Mouse (Mus musculus): ENCODE measurements around the gene Polr2a. TPM values are rescaled to one million over a fixed set of nuclear protein-coding genes. Genes with fewer than 3 reads are reported as not detected.

Gene Polr2a
- polyA plus RNA-seq, 1 experiment from 2014 or later, result 20.1 TPM

DNA sequence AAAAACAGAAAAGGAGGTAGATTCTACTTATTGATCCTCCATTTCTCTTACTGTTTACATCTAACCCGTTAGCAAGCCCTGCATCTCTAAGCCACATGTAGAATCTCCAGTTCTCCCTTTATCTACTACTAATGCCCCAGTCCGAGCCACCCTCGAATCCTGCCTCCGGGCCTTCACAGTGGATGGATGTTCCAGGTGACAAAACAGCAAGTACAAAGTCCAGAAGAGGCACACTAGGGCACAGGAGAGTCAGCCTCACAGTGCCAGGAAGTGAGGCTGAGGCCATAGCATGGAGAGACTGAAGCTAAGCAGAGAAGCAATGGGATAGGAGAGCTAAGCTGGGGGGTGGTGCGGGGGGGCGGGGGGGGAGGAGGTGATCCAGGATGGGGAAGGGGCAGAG is 65.6 kb downstream of the Polr2a start:
- Histone ChIP-seq H3K27me3 (ENCODE audit: control insufficient read depth, insufficient read depth, low read length) (no peaks in the 10 kb centered on the region), H3K27ac (replicated peaks in 1 of 2; ENCODE audit: control insufficient read depth in 1 of 2, insufficient read depth in 1 of 2, low read depth in 2 of 2, low read length in 2 of 2) (no peak overlapping the region), H3K4me2 (ENCODE audit: low read length) (no peak overlapping the region), H3K4me3 (ENCODE audit: control insufficient read depth in 1 of 2, insufficient read depth in 1 of 2, low read depth in 1 of 2, low read length in 2 of 2) (no peak overlapping the region), H3K9ac (ENCODE audit: low read length) (no peak overlapping the region), H3K9me3 (ENCODE audit: control insufficient read depth, low read length) (no peaks in the 10 kb centered on the region), H3K36me3 (ENCODE audit: control insufficient read depth, insufficient read depth, low read length) (no peaks in the 10 kb centered on the region), H3K4me1 (ENCODE audit: control insufficient read depth in 2 of 2, insufficient read depth in 2 of 2, low read length in 2 of 2) (peaks cover 10 to 16% of the 10 kb centered on the region in 2 experiments)
- ATAC-seq (ENCODE audit: insufficient number of reproducible peaks, insufficient read depth, low FRiP score, low read depth), result no peak
- 83% methylated on average over 6 of the region's 6 CpGs for WGBS

DNA sequence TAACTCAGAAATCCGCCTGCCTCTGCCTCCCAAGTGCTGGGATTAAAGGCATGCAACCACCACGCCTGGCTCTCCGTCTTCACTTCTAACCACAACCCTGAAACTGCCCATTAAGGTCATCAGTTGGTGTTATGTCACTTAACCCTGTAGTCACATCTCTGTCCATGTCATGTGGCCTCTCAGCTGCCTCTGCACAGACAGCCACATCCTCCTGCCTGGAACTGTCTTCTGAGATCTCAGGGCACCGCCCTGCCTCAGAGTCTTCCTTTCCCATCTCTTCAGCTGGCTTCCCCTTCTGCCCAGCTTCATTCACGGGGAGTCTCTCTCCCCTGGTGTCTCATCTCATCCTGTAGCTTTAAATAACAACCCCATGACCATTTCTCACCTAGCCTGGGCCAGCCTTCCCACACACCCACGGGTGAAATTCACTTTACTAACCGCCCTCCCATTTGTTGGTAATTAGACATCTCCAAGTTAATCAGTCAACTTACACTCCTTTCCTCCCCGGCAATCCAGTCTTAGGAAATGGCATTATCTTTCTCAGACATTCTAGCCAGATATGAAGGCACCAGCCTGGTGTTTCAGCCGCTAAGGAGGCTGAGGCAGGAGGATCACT is 66.1 kb downstream of the Polr2a start:
- no peaks in the 10 kb centered on the region for H3K27me3 ChIP-seq (ENCODE audit: control insufficient read depth, insufficient read depth, low read length)
- no peak overlapping the region for H3K4me3 ChIP-seq (ENCODE audit: control insufficient read depth in 1 of 2, insufficient read depth in 1 of 2, low read depth in 1 of 2, low read length in 2 of 2)
- 69% methylated on average over 9 of the region's 9 CpGs for WGBS
- no peak overlapping the region for H3K9ac ChIP-seq (ENCODE audit: low read length)
- peaks cover 10 to 16% of the 10 kb centered on the region in 2 experiments for H3K4me1 ChIP-seq (ENCODE audit: control insufficient read depth in 2 of 2, insufficient read depth in 2 of 2, low read length in 2 of 2)
- H3K9me3 ChIP-seq (ENCODE audit: control insufficient read depth, low read length), result no peaks in the 10 kb centered on the region
- H3K27ac ChIP-seq (replicated peaks in 1 of 2; ENCODE audit: control insufficient read depth in 1 of 2, insufficient read depth in 1 of 2, low read depth in 2 of 2, low read length in 2 of 2), result no peak overlapping the region
- no peaks in the 10 kb centered on the region for H3K36me3 ChIP-seq (ENCODE audit: control insufficient read depth, insufficient read depth, low read length)
- no peak overlapping the region for H3K4me2 ChIP-seq (ENCODE audit: low read length)
- ATAC-seq (ENCODE audit: insufficient number of reproducible peaks, insufficient read depth, low FRiP score, low read depth), result no peak

GRCm38 (mm10) chr11:69689891-69690290 is 68.5 kb downstream of the Polr2a start:
- no peak for ATAC-seq (ENCODE audit: insufficient number of reproducible peaks, insufficient read depth, low FRiP score, low read depth)
- H3K9ac ChIP-seq (ENCODE audit: low read length), result no peak overlapping the region
- 95% methylated on average over 1 of the region's 1 CpGs for WGBS
- no peaks in the 10 kb centered on the region for H3K9me3 ChIP-seq (ENCODE audit: control insufficient read depth, low read length)
- no peak overlapping the region for H3K4me3 ChIP-seq (ENCODE audit: control insufficient read depth in 1 of 2, insufficient read depth in 1 of 2, low read depth in 1 of 2, low read length in 2 of 2)
- H3K4me1 ChIP-seq (ENCODE audit: control insufficient read depth in 2 of 2, insufficient read depth in 2 of 2, low read length in 2 of 2), result peaks cover 20 to 23% of the 10 kb centered on the region in 2 experiments
- H3K27ac ChIP-seq (replicated peaks in 1 of 2; ENCODE audit: control insufficient read depth in 1 of 2, insufficient read depth in 1 of 2, low read depth in 2 of 2, low read length in 2 of 2), result no peak overlapping the region
- H3K36me3 ChIP-seq (ENCODE audit: control insufficient read depth, insufficient read depth, low read length), result no peaks in the 10 kb centered on the region
- H3K4me2 ChIP-seq (ENCODE audit: low read length), result no peak overlapping the region
- H3K27me3 ChIP-seq (ENCODE audit: control insufficient read depth, insufficient read depth, low read length), result no peaks in the 10 kb centered on the region

GRCm38 (mm10) chr11:69687061-69687460 is 71.4 kb downstream of the Polr2a start:
- WGBS, result 47% methylated on average over 5 of the region's 5 CpGs
- Histone ChIP-seq H3K4me3 (ENCODE audit: control insufficient read depth in 1 of 2, insufficient read depth in 1 of 2, low read depth in 1 of 2, low read length in 2 of 2) (no peak overlapping the region), H3K27me3 (ENCODE audit: control insufficient read depth, insufficient read depth, low read length) (no peaks in the 10 kb centered on the region), H3K27ac (replicated peaks in 1 of 2; ENCODE audit: control insufficient read depth in 1 of 2, insufficient read depth in 1 of 2, low read depth in 2 of 2, low read length in 2 of 2) (peak overlapping the region in 1 of 2 experiments; percentile 86; a peak in 1 of 4 replicates), H3K9me3 (ENCODE audit: control insufficient read depth, low read length) (no peaks in the 10 kb centered on the region), H3K36me3 (ENCODE audit: control insufficient read depth, insufficient read depth, low read length) (no peaks in the 10 kb centered on the region), H3K9ac (ENCODE audit: low read length) (peak overlapping the region; percentile 50; the same call in 1 of the 2 replicates), H3K4me1 (ENCODE audit: control insufficient read depth in 2 of 2, insufficient read depth in 2 of 2, low read length in 2 of 2) (peaks cover 16 to 23% of the 10 kb centered on the region in 2 experiments), H3K4me2 (ENCODE audit: low read length) (no peak overlapping the region)
- no peak for ATAC-seq (ENCODE audit: insufficient number of reproducible peaks, insufficient read depth, low FRiP score, low read depth)

DNA sequence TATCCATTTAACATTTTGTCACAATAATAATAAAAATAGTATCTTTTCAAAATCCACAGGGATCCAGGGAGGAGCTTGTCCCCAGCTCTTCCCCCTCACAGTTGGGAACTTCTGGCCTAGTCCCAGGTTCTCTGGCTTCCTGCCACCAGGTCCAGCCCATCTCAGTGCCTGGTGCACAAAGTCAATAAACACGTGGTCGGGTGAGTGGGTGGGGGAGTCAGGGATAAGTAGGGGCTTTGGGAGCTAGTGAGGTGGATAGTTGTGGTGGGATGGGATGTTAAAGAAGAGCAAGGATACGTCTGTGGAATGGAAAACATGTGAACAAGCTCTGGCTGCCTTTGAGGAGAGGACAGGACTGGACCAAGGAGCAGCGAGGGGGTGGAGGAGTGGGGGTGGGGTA is 72.1 kb downstream of the Polr2a start:
- H3K36me3 ChIP-seq (ENCODE audit: control insufficient read depth, insufficient read depth, low read length), result no peaks in the 10 kb centered on the region
- no peak for ATAC-seq (ENCODE audit: insufficient number of reproducible peaks, insufficient read depth, low FRiP score, low read depth)
- no peaks in the 10 kb centered on the region for H3K9me3 ChIP-seq (ENCODE audit: control insufficient read depth, low read length)
- 9% methylated on average over 4 of the region's 4 CpGs for WGBS
- peak overlapping the region; percentile 43 for H3K4me2 ChIP-seq (ENCODE audit: low read length)
- no peaks in the 10 kb centered on the region for H3K27me3 ChIP-seq (ENCODE audit: control insufficient read depth, insufficient read depth, low read length)
- no peak overlapping the region for H3K9ac ChIP-seq (ENCODE audit: low read length)
- H3K27ac ChIP-seq (replicated peaks in 1 of 2; ENCODE audit: control insufficient read depth in 1 of 2, insufficient read depth in 1 of 2, low read depth in 2 of 2, low read length in 2 of 2), result peak overlapping the region in 1 of 2 experiments; percentile 86; a peak in 2 of 4 replicates
- H3K4me1 ChIP-seq (ENCODE audit: control insufficient read depth in 2 of 2, insufficient read depth in 2 of 2, low read length in 2 of 2), result peaks cover 16 to 23% of the 10 kb centered on the region in 2 experiments
- no peak overlapping the region for H3K4me3 ChIP-seq (ENCODE audit: control insufficient read depth in 1 of 2, insufficient read depth in 1 of 2, low read depth in 1 of 2, low read length in 2 of 2)

GRCm38 (mm10) chr11:69685526-69686148 is 72.8 kb downstream of the Polr2a start, which contains the start of gene Tnfsf13:
Tnfsf13 (minus strand) TSS chr11:69685784.
- Histone ChIP-seq H3K4me2 (ENCODE audit: low read length) (peak within 1 kb of the TSS; percentile 43), H3K36me3 (ENCODE audit: control insufficient read depth, insufficient read depth, low read length) (no peaks in the 10 kb centered on the region), H3K4me3 (ENCODE audit: control insufficient read depth in 1 of 2, insufficient read depth in 1 of 2, low read depth in 1 of 2, low read length in 2 of 2) (no peak within 1 kb of the TSS), H3K27ac (replicated peaks in 1 of 2; ENCODE audit: control insufficient read depth in 1 of 2, insufficient read depth in 1 of 2, low read depth in 2 of 2, low read length in 2 of 2) (peak within 1 kb of the TSS; percentile 86 to 96), H3K9ac (ENCODE audit: low read length) (peak within 1 kb of the TSS; percentile 60), H3K27me3 (ENCODE audit: control insufficient read depth, insufficient read depth, low read length) (no peaks in the 10 kb centered on the region), H3K9me3 (ENCODE audit: control insufficient read depth, low read length) (no peaks in the 10 kb centered on the region), H3K4me1 (ENCODE audit: control insufficient read depth in 2 of 2, insufficient read depth in 2 of 2, low read length in 2 of 2) (peaks cover 16 to 27% of the 10 kb centered on the region in 2 experiments)
- no peak; the same call in 1 of the 2 replicates for ATAC-seq (ENCODE audit: insufficient number of reproducible peaks, insufficient read depth, low FRiP score, low read depth)
- 61% methylated on average over 10 of the region's 10 CpGs for WGBS

GRCm38 (mm10) chr11:69684936-69685335 is 73.5 kb downstream of the Polr2a start:
- H3K9ac ChIP-seq (ENCODE audit: low read length), result no peak overlapping the region
- H3K9me3 ChIP-seq (ENCODE audit: control insufficient read depth, low read length), result no peaks in the 10 kb centered on the region
- no peaks in the 10 kb centered on the region for H3K27me3 ChIP-seq (ENCODE audit: control insufficient read depth, insufficient read depth, low read length)
- H3K36me3 ChIP-seq (ENCODE audit: control insufficient read depth, insufficient read depth, low read length), result peaks cover 5% of the 10 kb centered on the region; the same call in 1 of the 2 replicates
- no peak for ATAC-seq (ENCODE audit: insufficient number of reproducible peaks, insufficient read depth, low FRiP score, low read depth)
- no peak overlapping the region for H3K4me3 ChIP-seq (ENCODE audit: control insufficient read depth in 1 of 2, insufficient read depth in 1 of 2, low read depth in 1 of 2, low read length in 2 of 2)
- H3K4me1 ChIP-seq (ENCODE audit: control insufficient read depth in 2 of 2, insufficient read depth in 2 of 2, low read length in 2 of 2), result peaks cover 16 to 34% of the 10 kb centered on the region in 2 experiments
- H3K4me2 ChIP-seq (ENCODE audit: low read length), result no peak overlapping the region
- WGBS, result 85% methylated on average over 6 of the region's 6 CpGs
- H3K27ac ChIP-seq (replicated peaks in 1 of 2; ENCODE audit: control insufficient read depth in 1 of 2, insufficient read depth in 1 of 2, low read depth in 2 of 2, low read length in 2 of 2), result peak overlapping the region in 1 of 2 experiments; percentile 86; a peak in 2 of 4 replicates

Data from heart, embryonic 14.5 days (tissue).